Mouse (Mus musculus) ES-E14 (cell line): ENCODE measurements around the gene Celsr1.

Experiments used
- CHD2 ChIP-seq: IDR thresholded peaks from 2 replicates; pipeline ENCODE4 v1.6.1; 2014; ENCODE audit warnings: mild to moderate bottlenecking, low read depth, low read length, inconsistent platforms
- HCFC1 ChIP-seq: IDR thresholded peaks from 2 replicates; pipeline ENCODE4 v1.6.1; 2012; ENCODE audit warnings: low read length, inconsistent platforms, borderline replicate concordance; ENCODE audit not compliant: insufficient read depth
- MAFK ChIP-seq: IDR thresholded peaks from 2 replicates; pipeline ENCODE4 v1.6.1; 2014; ENCODE audit warnings: mild to moderate bottlenecking, low read depth, low read length, inconsistent platforms; ENCODE audit not compliant: insufficient read depth
- ZC3H11A ChIP-seq: IDR thresholded peaks from 2 replicates; pipeline ENCODE4 v1.6.1; 2012; ENCODE audit warnings: low read depth, mild to moderate bottlenecking, inconsistent platforms, low read length, borderline replicate concordance

GRCm38 (mm10) chr15:86020008-86020407 is 13.6 kb downstream of the Celsr1 start:
- TF ChIP-seq MAFK (no peak), ZC3H11A (no peak), HCFC1 (no peak), CHD2 (no peak)
